Mouse (Mus musculus) cerebellum, adult 2 months (tissue): ENCODE measurements around the gene Cntnap2.

Experiments used
- CTCF ChIP-seq: fragments of 200-500 bp; IDR thresholded peaks from 2 replicates; pipeline ENCODE4 v1.5.1; 2011; ENCODE audit warnings: low read depth, mild to moderate bottlenecking, control low read depth, low read length, moderate library complexity, borderline replicate concordance; ENCODE audit not compliant: insufficient read depth
- POLR2A ChIP-seq: fragments of 200-500 bp; IDR thresholded peaks from 2 replicates; pipeline ENCODE4 v1.6.1; 2011; ENCODE audit warnings: low read length, control low read depth, borderline replicate concordance; ENCODE audit not compliant: insufficient read depth

DNA sequence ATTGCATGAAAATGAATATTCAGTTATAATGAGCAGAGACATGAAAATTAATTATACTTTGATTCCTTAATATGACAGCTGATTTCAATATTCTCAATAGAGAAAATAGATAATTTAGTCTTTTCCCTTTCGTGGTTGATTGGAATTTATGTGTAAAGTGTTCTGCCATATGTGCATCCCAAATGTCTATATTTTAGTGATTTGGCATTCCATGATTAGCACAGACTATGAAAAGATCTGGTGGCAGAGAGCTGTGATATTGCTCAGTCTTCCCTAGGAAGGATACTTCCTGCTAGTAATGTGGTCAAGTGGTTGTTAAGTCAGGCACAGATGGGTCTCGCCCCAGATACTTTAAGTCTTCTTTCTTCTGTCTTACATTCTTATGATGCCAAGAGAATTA lies 354.5 kb downstream of the Cntnap2 start:
- TF ChIP-seq POLR2A: no peak
- no peak for TF ChIP-seq CTCF
